Mouse (Mus musculus) thymus, postnatal 36 days (tissue): Measurements from ENCODE around the gene Phactr1.

Experiments used
- DNase-seq, 2 experiments: peaks; one replicate each; pipeline ENCODE4 v3.0.0; 2022; ENCODE audit warnings: mixed read lengths in 2 of 2

The Phactr1 gene

GRCm38 (mm10) chr13:42760907-42761544 is 80.6 kb downstream of the Phactr1 start:
- no peak for DNase-seq

GRCm38 (mm10) chr13:42772314-42772713 is 91.9 kb downstream of the Phactr1 start:
- no peak for DNase-seq

GRCm38 (mm10) chr13:42774040-42774439 is 93.6 kb downstream of the Phactr1 start:
- no peak for DNase-seq

GRCm38 (mm10) chr13:42782151-42782550 is 101.7 kb downstream of the Phactr1 start:
- no peak for DNase-seq

GRCm38 (mm10) chr13:42789221-42789620 is 108.8 kb downstream of the Phactr1 start:
- DNase-seq, result no peak

GRCm38 (mm10) chr13:42792279-42792678 is 111.9 kb downstream of the Phactr1 start:
- no peak for DNase-seq

GRCm38 (mm10) chr13:42800523-42800922 is 120.1 kb downstream of the Phactr1 start:
- DNase-seq, result no peak

- no peak for DNase-seq
These were observed 123.9 kb downstream of the Phactr1 start for GRCm38 (mm10) chr13:42804314-42804713.

GRCm38 (mm10) chr13:42812762-42813161 is 132.3 kb downstream of the Phactr1 start:
- DNase-seq, result no peak

- DNase-seq, result peak; percentile 45 to 58
These were observed 138.0 kb downstream of the Phactr1 start for GRCm38 (mm10) chr13:42818378-42818777.

GRCm38 (mm10) chr13:42820513-42820912 is 140.1 kb downstream of the Phactr1 start:
- DNase-seq, result no peak

GRCm38 (mm10) chr13:42821426-42822106 is 141.1 kb downstream of the Phactr1 start:
- no peak for DNase-seq

- DNase-seq, result peak; percentile 56 to 71
These were observed 142.1 kb downstream of the Phactr1 start for GRCm38 (mm10) chr13:42822545-42822944.

- DNase-seq, result no peak
These were observed 143.5 kb downstream of the Phactr1 start for GRCm38 (mm10) chr13:42823875-42824274.

- no peak for DNase-seq
These were observed 146.2 kb downstream of the Phactr1 start for GRCm38 (mm10) chr13:42826602-42827001.

GRCm38 (mm10) chr13:42828978-42829377 is 148.6 kb downstream of the Phactr1 start:
- no peak for DNase-seq

GRCm38 (mm10) chr13:42835441-42835840 is 155.0 kb downstream of the Phactr1 start:
- no peak for DNase-seq

GRCm38 (mm10) chr13:42839358-42839757 is 158.9 kb downstream of the Phactr1 start:
- DNase-seq, result no peak

- DNase-seq, result no peak
These were observed 171.7 kb downstream of the Phactr1 start for GRCm38 (mm10) chr13:42852086-42852485.

- DNase-seq, result no peak
These were observed 173.6 kb downstream of the Phactr1 start for GRCm38 (mm10) chr13:42853900-42854595.

GRCm38 (mm10) chr13:42866162-42866941 is 185.9 kb downstream of the Phactr1 start:
- no peak for DNase-seq

- DNase-seq, result no peak
These were observed 186.6 kb downstream of the Phactr1 start for GRCm38 (mm10) chr13:42867026-42867425.

- DNase-seq, result no peak
These were observed 191.7 kb downstream of the Phactr1 start for GRCm38 (mm10) chr13:42872125-42872524.
